Mouse (Mus musculus): ENCODE data around the gene Rsu1. TPM values are rescaled to one million over a fixed set of nuclear protein-coding genes. Genes with fewer than 3 reads are reported as not detected.
A peak's percentile ranks its signal among the peaks of the same experiment; 100 is the strongest.

Gene Rsu1
- 61.6 and 65.1 TPM in 2 replicates for polyA plus RNA-seq (2014; fragmentation: Nextera tagmentation; extraction: Ambion mirVana)

GRCm38 (mm10) chr2:13271165-13271957, at the start of gene Rsu1:
Gene Rsu1 (minus strand): TSS chr2:13271415.
- 1% methylated on average over 37 of the region's 37 CpGs for WGBS
- no peaks in the 10 kb centered on the region for H3K27me3 ChIP-seq (ENCODE audit: control insufficient read depth, insufficient read depth, low read length)
- peak within 1 kb of the TSS; percentile 53 for H3K4me3 ChIP-seq (ENCODE audit: low read depth, low read length)
- peak; percentile 99 for ATAC-seq (ENCODE audit: low read depth)
- no peak within 1 kb of the TSS for H3K27ac ChIP-seq (ENCODE audit: low read depth, low read length)
- H3K4me2 ChIP-seq (ENCODE audit: low read depth, low read length), result peak within 1 kb of the TSS; percentile 74
- 0 out of 2 replicates have a peak, but pooled peaks cover 2% of the 10 kb centered on the region for H3K4me1 ChIP-seq (ENCODE audit: control insufficient read depth, insufficient read depth, low read length)
- H3K36me3 ChIP-seq (ENCODE audit: control insufficient read depth, insufficient read depth, low read length), result no peaks in the 10 kb centered on the region
- no peaks in the 10 kb centered on the region for H3K9me3 ChIP-seq (ENCODE audit: control insufficient read depth, low read length)
- H3K9ac ChIP-seq (replicated peaks; ENCODE audit: low read depth, low read length), result peak within 1 kb of the TSS; percentile 67

GRCm38 (mm10) chr2:13303376-13303775, 32.2 kb upstream of the Rsu1 start:
- H3K4me3 ChIP-seq (ENCODE audit: low read depth, low read length), result no peak overlapping the region
- no peak overlapping the region for H3K27ac ChIP-seq (ENCODE audit: low read depth, low read length)
- H3K9ac ChIP-seq (replicated peaks; ENCODE audit: low read depth, low read length), result no peak overlapping the region
- WGBS, result 94% methylated on average over 3 of the region's 3 CpGs
- no peaks in the 10 kb centered on the region for H3K36me3 ChIP-seq (ENCODE audit: control insufficient read depth, insufficient read depth, low read length)
- no peaks in the 10 kb centered on the region for H3K9me3 ChIP-seq (ENCODE audit: control insufficient read depth, low read length)
- no peak for ATAC-seq (ENCODE audit: low read depth)
- H3K27me3 ChIP-seq (ENCODE audit: control insufficient read depth, insufficient read depth, low read length), result no peaks in the 10 kb centered on the region
- H3K4me2 ChIP-seq (ENCODE audit: low read depth, low read length), result no peak overlapping the region
- H3K4me1 ChIP-seq (ENCODE audit: control insufficient read depth, insufficient read depth, low read length), result no peaks in the 10 kb centered on the region

GRCm38 (mm10) chr2:13299031-13299430, 27.8 kb upstream of the Rsu1 start:
- Histone ChIP-seq H3K4me1 (ENCODE audit: control insufficient read depth, insufficient read depth, low read length) (no peaks in the 10 kb centered on the region), H3K4me3 (ENCODE audit: low read depth, low read length) (no peak overlapping the region), H3K9ac (replicated peaks; ENCODE audit: low read depth, low read length) (no peak overlapping the region), H3K27me3 (ENCODE audit: control insufficient read depth, insufficient read depth, low read length) (no peaks in the 10 kb centered on the region), H3K4me2 (ENCODE audit: low read depth, low read length) (no peak overlapping the region), H3K9me3 (ENCODE audit: control insufficient read depth, low read length) (no peaks in the 10 kb centered on the region), H3K27ac (ENCODE audit: low read depth, low read length) (no peak overlapping the region), H3K36me3 (ENCODE audit: control insufficient read depth, insufficient read depth, low read length) (no peaks in the 10 kb centered on the region)
- 26% methylated on average over 3 of the region's 3 CpGs for WGBS
- peak; percentile 95 for ATAC-seq (ENCODE audit: low read depth)

GRCm38 (mm10) chr2:13297733-13298132, 26.5 kb upstream of the Rsu1 start:
- H3K4me2 ChIP-seq (ENCODE audit: low read depth, low read length), result no peak overlapping the region
- H3K9me3 ChIP-seq (ENCODE audit: control insufficient read depth, low read length), result no peaks in the 10 kb centered on the region
- 48% methylated on average over 5 of the region's 5 CpGs for WGBS

GRCm38 (mm10) chr2:13290661-13291060, 19.4 kb upstream of the Rsu1 start:
- H3K9ac ChIP-seq (replicated peaks; ENCODE audit: low read depth, low read length), result no peak overlapping the region
- H3K4me1 ChIP-seq (ENCODE audit: control insufficient read depth, insufficient read depth, low read length), result no peaks in the 10 kb centered on the region
- H3K4me2 ChIP-seq (ENCODE audit: low read depth, low read length), result no peak overlapping the region
- no peaks in the 10 kb centered on the region for H3K36me3 ChIP-seq (ENCODE audit: control insufficient read depth, insufficient read depth, low read length)
- no peak overlapping the region for H3K4me3 ChIP-seq (ENCODE audit: low read depth, low read length)
- peak; percentile 47; the same call in 1 of the 2 replicates for ATAC-seq (ENCODE audit: low read depth)
- WGBS, result 2% methylated on average over 1 of the region's 1 CpGs
- H3K27me3 ChIP-seq (ENCODE audit: control insufficient read depth, insufficient read depth, low read length), result no peaks in the 10 kb centered on the region
- no peaks in the 10 kb centered on the region for H3K9me3 ChIP-seq (ENCODE audit: control insufficient read depth, low read length)
- H3K27ac ChIP-seq (ENCODE audit: low read depth, low read length), result no peak overlapping the region

More at GRCm38 (mm10) chr2:13297733-13298132, 26.5 kb upstream of the Rsu1 start:
- Histone ChIP-seq H3K4me1 (ENCODE audit: control insufficient read depth, insufficient read depth, low read length) (no peaks in the 10 kb centered on the region), H3K36me3 (ENCODE audit: control insufficient read depth, insufficient read depth, low read length) (no peaks in the 10 kb centered on the region), H3K27me3 (ENCODE audit: control insufficient read depth, insufficient read depth, low read length) (no peaks in the 10 kb centered on the region), H3K27ac (ENCODE audit: low read depth, low read length) (no peak overlapping the region), H3K9ac (replicated peaks; ENCODE audit: low read depth, low read length) (no peak overlapping the region), H3K4me3 (ENCODE audit: low read depth, low read length) (no peak overlapping the region)
- no peak for ATAC-seq (ENCODE audit: low read depth)

GRCm38 (mm10) chr2:13290070-13290469, 18.9 kb upstream of the Rsu1 start:
- ATAC-seq (ENCODE audit: low read depth), result 0 out of 2 replicates have a peak, but pooled peaks have one; percentile 33
- 83% methylated on average over 3 of the region's 3 CpGs for WGBS

GRCm38 (mm10) chr2:13278114-13278862, 7.1 kb upstream of the Rsu1 start:
- no peaks in the 10 kb centered on the region for H3K27me3 ChIP-seq (ENCODE audit: control insufficient read depth, insufficient read depth, low read length)
- 59% methylated on average over 10 of the region's 10 CpGs for WGBS
- ATAC-seq (ENCODE audit: low read depth), result peak; percentile 56
- H3K9me3 ChIP-seq (ENCODE audit: control insufficient read depth, low read length), result no peaks in the 10 kb centered on the region
- H3K27ac ChIP-seq (ENCODE audit: low read depth, low read length), result no peak overlapping the region
- H3K4me2 ChIP-seq (ENCODE audit: low read depth, low read length), result no peak overlapping the region
- no peaks in the 10 kb centered on the region for H3K36me3 ChIP-seq (ENCODE audit: control insufficient read depth, insufficient read depth, low read length)
- no peak overlapping the region for H3K4me3 ChIP-seq (ENCODE audit: low read depth, low read length)
- H3K4me1 ChIP-seq (ENCODE audit: control insufficient read depth, insufficient read depth, low read length), result no peaks in the 10 kb centered on the region
- no peak overlapping the region for H3K9ac ChIP-seq (replicated peaks; ENCODE audit: low read depth, low read length)

More at GRCm38 (mm10) chr2:13290070-13290469, 18.9 kb upstream of the Rsu1 start:
- H3K4me2 ChIP-seq (ENCODE audit: low read depth, low read length), result no peak overlapping the region
- H3K27me3 ChIP-seq (ENCODE audit: control insufficient read depth, insufficient read depth, low read length), result no peaks in the 10 kb centered on the region
- H3K9me3 ChIP-seq (ENCODE audit: control insufficient read depth, low read length), result no peaks in the 10 kb centered on the region
- H3K27ac ChIP-seq (ENCODE audit: low read depth, low read length), result no peak overlapping the region
- H3K36me3 ChIP-seq (ENCODE audit: control insufficient read depth, insufficient read depth, low read length), result no peaks in the 10 kb centered on the region
- no peak overlapping the region for H3K9ac ChIP-seq (replicated peaks; ENCODE audit: low read depth, low read length)
- no peak overlapping the region for H3K4me3 ChIP-seq (ENCODE audit: low read depth, low read length)
- no peaks in the 10 kb centered on the region for H3K4me1 ChIP-seq (ENCODE audit: control insufficient read depth, insufficient read depth, low read length)

GRCm38 (mm10) chr2:13275874-13276273, 4.7 kb upstream of the Rsu1 start:
- no peak for ATAC-seq (ENCODE audit: low read depth)
- WGBS, result 56% methylated on average over 7 of the region's 7 CpGs
- H3K36me3 ChIP-seq (ENCODE audit: control insufficient read depth, insufficient read depth, low read length), result no peaks in the 10 kb centered on the region

GRCm38 (mm10) chr2:13270736-13271135, 479 bp downstream of the Rsu1 start:
- 0 out of 2 replicates have a peak, but pooled peaks cover 2% of the 10 kb centered on the region for H3K4me1 ChIP-seq (ENCODE audit: control insufficient read depth, insufficient read depth, low read length)
- WGBS, result 59% methylated on average over 8 of the region's 8 CpGs
- peak overlapping the region; percentile 74 for H3K4me2 ChIP-seq (ENCODE audit: low read depth, low read length)
- no peak overlapping the region for H3K27ac ChIP-seq (ENCODE audit: low read depth, low read length)
- H3K36me3 ChIP-seq (ENCODE audit: control insufficient read depth, insufficient read depth, low read length), result no peaks in the 10 kb centered on the region
- H3K9ac ChIP-seq (replicated peaks; ENCODE audit: low read depth, low read length), result peak overlapping the region; percentile 57
- H3K4me3 ChIP-seq (ENCODE audit: low read depth, low read length), result peak overlapping the region; percentile 53
- H3K9me3 ChIP-seq (ENCODE audit: control insufficient read depth, low read length), result no peaks in the 10 kb centered on the region
- no peaks in the 10 kb centered on the region for H3K27me3 ChIP-seq (ENCODE audit: control insufficient read depth, insufficient read depth, low read length)
- ATAC-seq (ENCODE audit: low read depth), result no peak; the same call in 1 of the 2 replicates

More at GRCm38 (mm10) chr2:13275874-13276273, 4.7 kb upstream of the Rsu1 start:
- no peak overlapping the region for H3K4me3 ChIP-seq (ENCODE audit: low read depth, low read length)
- no peaks in the 10 kb centered on the region for H3K27me3 ChIP-seq (ENCODE audit: control insufficient read depth, insufficient read depth, low read length)
- H3K9me3 ChIP-seq (ENCODE audit: control insufficient read depth, low read length), result no peaks in the 10 kb centered on the region
- no peak overlapping the region for H3K9ac ChIP-seq (replicated peaks; ENCODE audit: low read depth, low read length)
- H3K4me1 ChIP-seq (ENCODE audit: control insufficient read depth, insufficient read depth, low read length), result 0 out of 2 replicates have a peak, but pooled peaks cover 2% of the 10 kb centered on the region
- H3K27ac ChIP-seq (ENCODE audit: low read depth, low read length), result no peak overlapping the region
- H3K4me2 ChIP-seq (ENCODE audit: low read depth, low read length), result no peak overlapping the region

All from neural tube, embryonic 14.5 days (tissue).